Mouse (Mus musculus): ENCODE data around the gene Bace2.

Gene Bace2

DNA sequence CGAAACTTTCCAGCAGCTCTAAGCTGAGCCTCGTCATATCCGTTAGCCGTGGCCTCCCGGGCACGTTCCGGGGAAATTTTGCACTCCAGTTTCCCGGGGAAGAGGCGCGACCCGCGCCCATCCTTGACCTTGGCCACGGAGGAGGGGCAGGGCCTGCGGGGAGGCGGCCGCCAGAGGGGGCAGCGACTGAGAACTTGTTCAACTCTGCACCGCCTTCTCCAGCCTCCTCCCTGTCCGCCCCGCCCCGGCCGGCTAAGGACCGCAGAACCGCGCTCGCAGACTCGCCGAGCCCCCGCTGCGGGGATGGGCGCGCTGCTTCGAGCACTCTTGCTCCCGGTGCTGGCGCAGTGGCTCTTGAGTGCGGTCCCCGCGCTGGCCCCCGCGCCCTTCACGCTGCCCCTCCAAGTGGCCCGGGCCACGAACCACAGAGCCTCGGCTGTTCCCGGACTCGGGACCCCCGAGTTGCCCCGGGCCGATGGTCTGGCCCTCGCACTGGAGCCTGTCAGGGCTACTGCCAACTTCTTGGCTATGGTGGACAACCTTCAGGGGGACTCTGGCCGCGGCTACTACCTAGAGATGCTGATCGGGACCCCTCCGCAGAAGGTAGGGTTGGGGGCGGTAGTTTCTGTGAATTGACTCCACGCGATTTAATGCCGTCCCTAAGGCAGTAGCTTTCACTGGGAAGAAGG, at the start of gene Bace2:
TSS of gene Bace2 (plus strand) at position 244 of the 689 bp plus-strand sequence.
- peak; percentile 78 to 82 for DNase-seq (ENCODE audit: low spot score in 2 of 2)

- no peak for DNase-seq (ENCODE audit: low spot score in 2 of 2)
Measured at GRCm38 (mm10) chr16:97307594-97307993, 48.9 kb upstream of the Bace2 start.

DNA sequence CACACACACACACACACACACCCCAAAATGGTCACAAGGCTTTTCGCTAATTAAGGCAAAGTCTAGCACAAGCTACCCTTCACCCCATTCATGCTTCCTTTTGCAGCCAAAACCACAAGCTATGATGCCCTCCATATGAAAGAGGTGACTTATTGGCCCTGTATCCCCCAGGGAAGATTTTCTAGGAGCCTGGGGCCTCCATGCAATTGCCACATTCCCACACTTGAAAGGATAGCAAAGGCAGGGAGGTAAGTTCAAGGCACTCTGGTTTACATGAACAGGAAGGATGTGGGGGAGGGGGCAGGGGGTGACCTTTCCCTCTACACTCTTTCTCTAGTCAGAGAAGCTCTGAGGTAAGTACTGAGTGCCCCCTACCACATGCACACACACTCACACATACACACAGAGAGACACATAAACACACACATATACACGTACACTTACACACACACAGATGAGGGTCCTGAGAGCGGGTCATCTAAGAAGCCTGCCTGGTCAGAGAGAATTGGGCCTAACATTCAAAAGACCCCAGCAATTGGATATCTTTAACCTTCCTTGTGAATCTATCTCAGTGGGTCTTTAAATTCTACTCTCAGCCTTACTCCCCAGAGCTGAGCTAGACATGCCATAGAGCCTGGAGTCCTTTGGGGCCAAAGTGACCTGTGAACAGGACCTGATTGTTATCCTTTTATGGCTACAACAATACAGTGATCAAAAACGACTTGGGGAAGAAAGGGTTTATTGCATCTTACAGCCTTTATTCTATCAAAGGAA, 46.6 kb upstream of the Bace2 start:
- no peak for DNase-seq (ENCODE audit: low spot score in 2 of 2)

DNA sequence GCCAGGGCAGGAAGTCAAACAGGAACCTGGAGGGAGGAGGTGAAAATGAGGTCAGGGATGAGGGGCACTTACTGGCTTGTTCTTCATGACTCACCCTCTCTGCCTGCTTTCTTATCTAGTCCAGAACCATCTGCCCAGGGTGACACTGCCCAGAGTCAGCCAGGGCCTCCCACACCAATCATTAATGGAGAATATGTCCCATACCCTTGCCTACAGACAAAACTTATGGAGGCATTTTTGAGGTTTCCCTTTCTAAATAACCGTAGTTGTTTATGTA, 46.0 kb upstream of the Bace2 start:
- DNase-seq (ENCODE audit: low spot score in 2 of 2) = no peak

GRCm38 (mm10) chr16:97312960-97313686, 43.4 kb upstream of the Bace2 start:
- DNase-seq (ENCODE audit: low spot score in 2 of 2) = peak; percentile 45 to 75

- DNase-seq (ENCODE audit: low spot score in 2 of 2) = no peak
Measured at GRCm38 (mm10) chr16:97321576-97321975, 35.0 kb upstream of the Bace2 start.

GRCm38 (mm10) chr16:97322604-97323003, 33.9 kb upstream of the Bace2 start:
- no peak for DNase-seq (ENCODE audit: low spot score in 2 of 2)

- DNase-seq (ENCODE audit: low spot score in 2 of 2) = no peak
Measured at GRCm38 (mm10) chr16:97325975-97326374, 30.6 kb upstream of the Bace2 start.

DNA sequence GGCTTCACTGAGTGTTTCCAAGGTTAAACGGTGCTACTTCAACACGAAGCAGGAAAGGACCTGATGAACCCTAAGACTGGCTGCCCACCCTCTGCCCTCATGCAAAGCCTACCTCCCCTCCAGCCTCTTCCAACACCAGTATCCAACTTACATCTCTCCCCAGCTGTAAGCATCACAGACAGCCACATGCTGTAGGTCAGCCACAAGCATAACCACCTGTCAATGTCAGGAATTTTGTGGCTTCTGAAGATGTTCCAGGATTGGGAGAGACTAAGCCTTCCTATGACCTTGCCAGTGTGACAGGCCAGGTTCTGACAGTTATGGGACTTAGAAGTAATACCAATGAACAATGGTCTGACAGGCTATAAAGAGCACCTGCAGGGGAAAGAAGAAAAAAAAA, 27.9 kb upstream of the Bace2 start:
- no peak for DNase-seq (ENCODE audit: low spot score in 2 of 2)

DNA sequence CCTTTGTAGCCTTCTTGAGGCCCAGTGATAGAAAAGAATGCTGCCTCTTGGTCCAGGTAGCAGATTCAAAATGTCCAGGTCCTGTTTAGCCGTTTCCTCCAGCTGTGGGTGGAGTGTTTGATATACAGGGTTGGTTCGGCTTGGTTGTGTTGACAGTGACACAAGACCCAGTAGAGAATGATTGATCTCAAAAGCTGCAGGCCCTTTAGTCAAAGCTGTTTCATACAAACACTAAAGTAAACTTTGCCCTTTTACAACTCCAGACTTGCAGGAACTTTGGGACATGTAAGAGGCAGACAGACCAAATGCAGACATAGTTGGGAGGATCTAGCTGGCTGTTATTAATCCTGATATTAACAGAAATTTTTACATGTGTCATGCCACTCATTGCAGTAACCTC, 3.5 kb upstream of the Bace2 start:
- DNase-seq (ENCODE audit: low spot score in 2 of 2) = no peak

DNA sequence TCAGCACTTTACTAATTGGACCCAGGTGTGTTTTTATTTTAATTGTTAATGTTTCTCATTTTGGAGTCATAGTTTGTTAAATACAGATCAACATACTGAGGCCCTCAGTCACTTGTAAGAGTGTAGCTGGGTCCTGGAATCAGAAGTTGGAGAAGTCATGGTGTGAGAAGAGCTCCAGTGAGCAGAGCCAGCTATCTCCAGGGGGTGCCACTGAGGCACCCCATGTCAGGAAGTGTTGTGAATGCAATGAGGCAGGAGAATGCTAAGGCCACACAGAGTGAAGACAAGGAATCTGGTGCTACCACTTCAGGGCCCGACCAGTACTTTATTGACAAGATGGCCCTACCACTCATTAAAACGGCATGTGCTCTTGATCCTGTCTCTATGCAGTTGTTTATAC, 1.9 kb upstream of the Bace2 start:
- no peak for DNase-seq (ENCODE audit: low spot score in 2 of 2)

DNA sequence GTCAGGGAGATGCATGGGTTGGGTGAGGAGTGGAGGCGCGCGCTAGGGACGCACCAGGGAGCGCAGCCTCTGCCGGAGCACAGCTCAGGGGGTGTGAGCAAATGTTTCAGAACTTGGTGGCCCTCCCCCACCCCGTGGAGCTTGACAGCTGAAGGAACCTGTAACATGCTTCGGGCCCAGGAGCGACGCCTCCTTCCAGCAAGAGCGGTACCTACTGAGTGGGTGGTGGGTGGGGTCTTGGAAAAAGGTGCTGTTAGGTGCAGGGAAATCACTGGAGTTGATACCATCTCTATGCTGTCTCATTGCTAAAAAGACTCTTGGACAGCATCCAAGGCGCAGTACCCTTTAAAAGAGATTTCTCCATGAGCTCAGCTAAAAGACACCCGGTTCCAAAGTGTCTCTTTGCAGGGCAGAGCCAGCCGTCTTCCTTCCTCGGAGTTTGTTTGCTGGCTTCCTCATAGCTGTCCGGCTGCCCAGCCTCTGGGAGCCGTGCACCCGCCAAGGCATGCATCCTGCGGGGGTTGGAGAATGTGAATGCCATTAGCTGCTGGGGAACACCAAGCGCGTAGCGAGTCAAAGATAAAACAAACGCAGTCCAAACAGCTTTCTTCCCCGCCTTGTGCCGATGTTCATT, 763 bp downstream of the Bace2 start:
- DNase-seq (ENCODE audit: low spot score in 2 of 2) = peak in 1 of 2 experiments; percentile 59

GRCm38 (mm10) chr16:97362231-97362888, 5.8 kb downstream of the Bace2 start:
- no peak for DNase-seq (ENCODE audit: low spot score in 2 of 2)

- no peak for DNase-seq (ENCODE audit: low spot score in 2 of 2)
Measured at GRCm38 (mm10) chr16:97366141-97366540, 9.6 kb downstream of the Bace2 start.

GRCm38 (mm10) chr16:97370258-97370657, 13.7 kb downstream of the Bace2 start:
- DNase-seq (ENCODE audit: low spot score in 2 of 2) = no peak

- no peak for DNase-seq (ENCODE audit: low spot score in 2 of 2)
Measured at GRCm38 (mm10) chr16:97387955-97388354, 31.4 kb downstream of the Bace2 start.

DNA sequence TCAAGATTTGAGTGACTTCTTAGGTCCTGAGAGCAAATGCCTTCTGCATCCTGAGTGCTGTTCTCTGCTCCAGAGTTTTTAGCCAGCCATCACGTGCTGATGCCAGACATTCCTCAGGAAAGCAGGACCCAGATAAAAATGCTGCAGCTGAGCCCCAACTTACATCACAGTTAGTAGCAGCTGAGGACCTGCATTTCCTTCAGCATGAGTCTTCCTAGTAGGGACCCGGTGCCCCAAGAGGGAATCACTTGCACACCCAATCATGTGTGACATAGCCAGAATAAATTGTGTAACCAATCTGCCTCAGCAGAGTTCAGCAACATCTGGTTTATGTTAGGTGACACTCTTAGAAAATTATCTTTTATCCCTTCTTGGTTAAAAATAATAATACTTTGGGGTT, 34.7 kb downstream of the Bace2 start:
- DNase-seq (ENCODE audit: low spot score in 2 of 2) = no peak

DNA sequence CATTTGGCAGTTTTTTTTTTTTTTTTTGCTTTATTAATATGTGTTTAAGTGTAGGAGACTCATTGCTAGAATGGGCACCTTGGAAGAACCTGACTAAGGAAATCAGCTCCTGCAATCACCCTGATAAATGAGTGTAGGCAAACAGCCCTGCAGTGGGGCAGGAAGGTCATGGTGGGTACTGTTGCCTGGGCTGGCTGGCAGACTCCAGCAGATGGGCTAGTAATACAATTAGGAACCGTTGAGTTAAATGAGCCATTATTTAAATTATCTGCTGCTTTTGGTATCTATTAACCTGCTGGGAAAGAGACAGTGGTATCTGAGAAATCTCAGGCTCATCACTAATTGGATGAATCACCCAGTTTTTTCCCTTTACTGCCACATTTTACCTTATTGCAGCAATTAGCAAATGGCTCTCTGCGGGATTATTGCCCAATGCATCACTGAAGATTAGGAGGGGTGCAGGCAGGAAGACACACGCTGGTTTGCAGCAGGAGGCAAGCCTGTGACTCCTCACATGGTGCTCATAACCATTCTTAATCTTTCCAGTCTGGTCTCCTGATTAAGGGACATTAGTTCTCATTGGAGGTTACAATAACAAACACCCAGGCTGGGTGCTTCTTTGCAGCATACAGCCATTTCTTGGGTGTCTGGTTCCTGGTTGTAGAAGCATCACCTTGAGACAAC, 35.3 kb downstream of the Bace2 start:
- DNase-seq (ENCODE audit: low spot score in 2 of 2) = no peak

- no peak for DNase-seq (ENCODE audit: low spot score in 2 of 2)
Measured at GRCm38 (mm10) chr16:97396436-97396835, 39.9 kb downstream of the Bace2 start.

GRCm38 (mm10) chr16:97397945-97398531, 41.5 kb downstream of the Bace2 start:
- no peak for DNase-seq (ENCODE audit: low spot score in 2 of 2)

- no peak for DNase-seq (ENCODE audit: low spot score in 2 of 2)
Measured at GRCm38 (mm10) chr16:97399991-97400390, 43.4 kb downstream of the Bace2 start.

Measured in urinary bladder, postnatal 4 days (tissue).